Mouse (Mus musculus): ENCODE data around the gene Slc5a1. TPM values are rescaled to one million over a fixed set of nuclear protein-coding genes. Genes with fewer than 3 reads are reported as not detected.

Gene Slc5a1
- polyA plus RNA-seq, 1 experiment from 2014 or later: not detected

DNA sequence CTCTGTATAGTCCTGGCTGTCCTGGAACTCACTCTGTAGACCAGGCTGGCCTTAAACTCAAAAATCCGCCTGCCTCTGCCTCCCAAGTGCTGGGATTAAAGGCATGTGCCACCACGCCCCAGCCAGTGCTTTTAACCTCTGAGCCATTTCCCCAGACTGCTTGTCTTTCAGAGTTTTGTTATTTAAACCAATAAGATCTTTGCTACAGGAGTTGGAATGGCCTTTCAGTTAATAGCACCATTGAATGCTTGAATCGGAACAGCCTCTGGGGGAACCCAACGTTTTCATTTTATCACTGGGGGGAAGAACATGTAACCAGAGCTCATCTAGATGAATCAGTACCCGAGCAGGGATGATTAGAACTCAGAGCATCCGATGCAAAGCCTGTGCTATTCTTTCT is 3.0 kb downstream of the Slc5a1 start:
- peaks cover 38% of the 10 kb centered on the region for H3K27me3 ChIP-seq
- H3K9ac ChIP-seq: no peak overlapping the region
- H3K36me3 ChIP-seq: no peaks in the 10 kb centered on the region
- no peaks in the 10 kb centered on the region for H3K4me1 ChIP-seq (replicated peaks)
- no peak for ATAC-seq (ENCODE audit: low read depth)
- no peak overlapping the region for H3K4me3 ChIP-seq (replicated peaks)
- H3K27ac ChIP-seq: no peak overlapping the region
- 53% methylated on average over 6 of the region's 6 CpGs for WGBS (ENCODE audit: insufficient replicate concordance)
- no peak for DNase-seq
- H3K9me3 ChIP-seq (replicated peaks): no peaks in the 10 kb centered on the region
- H3K4me2 ChIP-seq: no peak overlapping the region

GRCm38 (mm10) chr5:33107778-33108405 is 3.9 kb downstream of the Slc5a1 start:
- Histone ChIP-seq H3K4me1 (replicated peaks) (no peaks in the 10 kb centered on the region), H3K4me2 (no peak overlapping the region), H3K9me3 (replicated peaks) (no peaks in the 10 kb centered on the region), H3K27ac (no peak overlapping the region), H3K9ac (no peak overlapping the region), H3K36me3 (no peaks in the 10 kb centered on the region), H3K27me3 (peaks cover 30% of the 10 kb centered on the region), H3K4me3 (replicated peaks) (no peak overlapping the region)
- 64% methylated on average over 14 of the region's 14 CpGs for WGBS (ENCODE audit: insufficient replicate concordance)
- DNase-seq: no peak
- no peak for ATAC-seq (ENCODE audit: low read depth)

- H3K27ac ChIP-seq: no peak overlapping the region
- no peaks in the 10 kb centered on the region for H3K9me3 ChIP-seq (replicated peaks)
- H3K36me3 ChIP-seq: no peaks in the 10 kb centered on the region
- no peak for DNase-seq
- no peak overlapping the region for H3K4me3 ChIP-seq (replicated peaks)
- H3K4me2 ChIP-seq: no peak overlapping the region
- H3K4me1 ChIP-seq (replicated peaks): no peaks in the 10 kb centered on the region
- ATAC-seq (ENCODE audit: low read depth): no peak
- 35% methylated on average over 4 of the region's 4 CpGs for WGBS (ENCODE audit: insufficient replicate concordance)
- H3K27me3 ChIP-seq: no peaks in the 10 kb centered on the region
- no peak overlapping the region for H3K9ac ChIP-seq
Measured at GRCm38 (mm10) chr5:33121871-33122315, 17.9 kb downstream of the Slc5a1 start.

GRCm38 (mm10) chr5:33123658-33124057 is 19.6 kb downstream of the Slc5a1 start:
- H3K4me3 ChIP-seq (replicated peaks): no peak overlapping the region
- no peak overlapping the region for H3K4me2 ChIP-seq
- no peaks in the 10 kb centered on the region for H3K36me3 ChIP-seq
- no peaks in the 10 kb centered on the region for H3K4me1 ChIP-seq (replicated peaks)
- ATAC-seq (ENCODE audit: low read depth) (no peak), DNase-seq (no peak)
- WGBS (ENCODE audit: insufficient replicate concordance): 49% methylated on average over 3 of the region's 3 CpGs
- H3K9ac ChIP-seq: no peak overlapping the region
- H3K27ac ChIP-seq: no peak overlapping the region
- H3K27me3 ChIP-seq: no peaks in the 10 kb centered on the region
- no peaks in the 10 kb centered on the region for H3K9me3 ChIP-seq (replicated peaks)

- WGBS (ENCODE audit: insufficient replicate concordance): 69% methylated on average over 4 of the region's 4 CpGs
- DNase-seq (no peak), ATAC-seq (ENCODE audit: low read depth) (no peak)
Measured at GRCm38 (mm10) chr5:33125318-33125717, 21.3 kb downstream of the Slc5a1 start.

DNA sequence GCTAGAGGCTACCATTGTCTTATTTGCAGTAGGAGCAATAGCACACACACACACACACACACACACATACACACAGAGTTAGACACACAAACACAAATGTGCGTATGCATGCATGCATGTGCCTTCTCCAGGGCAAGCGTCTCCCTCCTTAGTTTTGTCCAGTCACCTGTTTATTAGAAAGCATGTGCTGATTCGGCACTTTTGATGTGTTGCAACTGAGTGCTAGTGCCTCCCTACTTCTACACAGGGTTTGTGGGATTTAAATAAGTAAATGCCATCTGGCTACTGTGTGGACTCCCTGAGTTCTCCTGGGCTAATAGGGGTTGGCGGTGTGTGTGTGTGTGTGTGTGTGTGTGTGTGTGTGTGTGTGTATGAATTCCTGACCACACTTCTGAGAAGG is 30.1 kb downstream of the Slc5a1 start:
- H3K36me3 ChIP-seq: no peaks in the 10 kb centered on the region
- no peaks in the 10 kb centered on the region for H3K27me3 ChIP-seq
- H3K4me3 ChIP-seq (replicated peaks): no peak overlapping the region
- no peaks in the 10 kb centered on the region for H3K4me1 ChIP-seq (replicated peaks)
- DNase-seq: no peak
- no peak overlapping the region for H3K4me2 ChIP-seq
- H3K9me3 ChIP-seq (replicated peaks): no peaks in the 10 kb centered on the region
- no peak overlapping the region for H3K27ac ChIP-seq
- ATAC-seq (ENCODE audit: low read depth): no peak
- no peak overlapping the region for H3K9ac ChIP-seq
- 67% methylated on average over 4 of the region's 4 CpGs for WGBS (ENCODE audit: insufficient replicate concordance)

More at GRCm38 (mm10) chr5:33125318-33125717, 21.3 kb downstream of the Slc5a1 start:
- H3K27ac ChIP-seq: no peak overlapping the region
- H3K9ac ChIP-seq: no peak overlapping the region
- H3K4me2 ChIP-seq: no peak overlapping the region
- H3K27me3 ChIP-seq: no peaks in the 10 kb centered on the region
- H3K9me3 ChIP-seq (replicated peaks): no peaks in the 10 kb centered on the region
- H3K36me3 ChIP-seq: no peaks in the 10 kb centered on the region
- H3K4me3 ChIP-seq (replicated peaks): no peak overlapping the region
- H3K4me1 ChIP-seq (replicated peaks): no peaks in the 10 kb centered on the region

DNA sequence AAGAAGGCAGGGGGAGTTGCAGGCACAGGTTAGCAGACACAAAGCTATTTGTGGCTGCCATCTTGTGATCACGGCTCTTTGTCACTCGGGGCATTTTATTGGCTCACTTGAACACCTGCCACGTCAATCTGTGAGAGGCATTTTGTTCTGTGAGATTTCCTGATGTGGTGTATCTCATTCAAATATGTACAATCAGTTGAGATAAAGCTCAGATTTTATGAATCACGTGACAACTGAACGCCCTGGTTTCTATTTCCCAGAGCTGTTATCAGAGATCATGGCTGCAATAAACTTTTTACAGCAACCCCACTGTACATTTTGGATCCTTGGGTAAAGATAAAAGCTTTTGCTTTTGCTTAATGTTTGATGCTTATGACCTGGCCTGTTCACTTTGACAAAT is 31.6 kb downstream of the Slc5a1 start:
- 65% methylated on average over 5 of the region's 5 CpGs for WGBS (ENCODE audit: insufficient replicate concordance)
- Histone ChIP-seq H3K27me3 (peaks cover 3% of the 10 kb centered on the region; the same call in 1 of the 2 replicates), H3K4me2 (no peak overlapping the region), H3K9ac (no peak overlapping the region), H3K4me1 (replicated peaks) (no peaks in the 10 kb centered on the region), H3K27ac (no peak overlapping the region), H3K9me3 (replicated peaks) (no peaks in the 10 kb centered on the region), H3K36me3 (no peaks in the 10 kb centered on the region), H3K4me3 (replicated peaks) (no peak overlapping the region)
- DNase-seq (no peak), ATAC-seq (ENCODE audit: low read depth) (no peak)

- no peak overlapping the region for H3K27ac ChIP-seq
- H3K36me3 ChIP-seq: no peaks in the 10 kb centered on the region
- WGBS (ENCODE audit: insufficient replicate concordance): 35% methylated on average over 7 of the region's 7 CpGs
- H3K4me1 ChIP-seq (replicated peaks): no peaks in the 10 kb centered on the region
- no peaks in the 10 kb centered on the region for H3K9me3 ChIP-seq (replicated peaks)
- H3K4me3 ChIP-seq (replicated peaks): no peak overlapping the region
- no peak overlapping the region for H3K4me2 ChIP-seq
- peaks cover 18% of the 10 kb centered on the region for H3K27me3 ChIP-seq
- no peak overlapping the region for H3K9ac ChIP-seq
- ATAC-seq (ENCODE audit: low read depth) (no peak), DNase-seq (no peak)
Measured at GRCm38 (mm10) chr5:33142790-33143455, 38.9 kb downstream of the Slc5a1 start.

DNA sequence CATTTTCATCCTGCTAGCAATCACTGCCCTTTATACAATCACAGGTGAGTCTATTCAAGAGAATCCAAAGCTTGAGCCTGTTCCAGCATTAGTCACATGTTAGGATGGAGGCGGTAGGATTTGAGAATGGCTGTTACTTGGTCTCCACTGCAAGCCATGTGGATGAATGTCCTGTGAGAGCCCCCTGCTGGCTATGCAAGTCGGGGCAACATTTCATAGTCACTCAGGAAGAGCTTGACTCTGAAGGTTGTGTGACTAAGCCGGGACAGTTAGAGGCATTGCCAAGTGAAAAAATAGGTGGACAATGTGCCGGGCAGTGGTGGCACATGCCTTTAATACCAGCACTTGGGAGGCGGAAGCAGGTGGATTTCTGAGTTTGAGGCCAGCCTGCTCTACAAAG is 40.0 kb downstream of the Slc5a1 start:
- H3K4me1 ChIP-seq (replicated peaks): no peaks in the 10 kb centered on the region
- H3K4me3 ChIP-seq (replicated peaks): no peak overlapping the region
- DNase-seq: peak; percentile 3
- no peaks in the 10 kb centered on the region for H3K36me3 ChIP-seq
- no peak overlapping the region for H3K27ac ChIP-seq
- 33% methylated on average over 5 of the region's 5 CpGs for WGBS (ENCODE audit: insufficient replicate concordance)
- no peak overlapping the region for H3K4me2 ChIP-seq
- no peak for ATAC-seq (ENCODE audit: low read depth)
- no peaks in the 10 kb centered on the region for H3K9me3 ChIP-seq (replicated peaks)
- no peak overlapping the region for H3K9ac ChIP-seq
- peaks cover 18% of the 10 kb centered on the region for H3K27me3 ChIP-seq

- no peak overlapping the region for H3K27ac ChIP-seq
- no peaks in the 10 kb centered on the region for H3K36me3 ChIP-seq
- ATAC-seq (ENCODE audit: low read depth) (no peak), DNase-seq (no peak)
- no peak overlapping the region for H3K9ac ChIP-seq
- no peak overlapping the region for H3K4me2 ChIP-seq
- peaks cover 13% of the 10 kb centered on the region for H3K27me3 ChIP-seq
- WGBS (ENCODE audit: insufficient replicate concordance): 69% methylated on average over 9 of the region's 9 CpGs
- H3K4me1 ChIP-seq (replicated peaks): no peaks in the 10 kb centered on the region
- no peaks in the 10 kb centered on the region for H3K9me3 ChIP-seq (replicated peaks)
- H3K4me3 ChIP-seq (replicated peaks): no peak overlapping the region
Measured at GRCm38 (mm10) chr5:33146837-33147236, 42.8 kb downstream of the Slc5a1 start.

- no peaks in the 10 kb centered on the region for H3K36me3 ChIP-seq
- H3K27me3 ChIP-seq: 0 out of 2 replicates have a peak, but pooled peaks cover 9% of the 10 kb centered on the region
- no peak for ATAC-seq (ENCODE audit: low read depth)
- no peak for DNase-seq
- no peak overlapping the region for H3K27ac ChIP-seq
- H3K4me2 ChIP-seq: no peak overlapping the region
- H3K9ac ChIP-seq: no peak overlapping the region
- WGBS (ENCODE audit: insufficient replicate concordance): 57% methylated on average over 6 of the region's 6 CpGs
- H3K4me1 ChIP-seq (replicated peaks): no peaks in the 10 kb centered on the region
- no peaks in the 10 kb centered on the region for H3K9me3 ChIP-seq (replicated peaks)
- no peak overlapping the region for H3K4me3 ChIP-seq (replicated peaks)
Measured at GRCm38 (mm10) chr5:33147691-33148090, 43.7 kb downstream of the Slc5a1 start.

GRCm38 (mm10) chr5:33193567-33193966 is 89.5 kb downstream of the Slc5a1 start:
- H3K27ac ChIP-seq: no peak overlapping the region
- no peaks in the 10 kb centered on the region for H3K9me3 ChIP-seq (replicated peaks)
- no peak overlapping the region for H3K9ac ChIP-seq
- no peaks in the 10 kb centered on the region for H3K36me3 ChIP-seq
- no peak overlapping the region for H3K4me2 ChIP-seq
- ATAC-seq (ENCODE audit: low read depth) (peak; percentile 53; the same call in 1 of the 2 replicates), DNase-seq (no peak)
- H3K4me3 ChIP-seq (replicated peaks): no peak overlapping the region
- H3K4me1 ChIP-seq (replicated peaks): peaks cover 12% of the 10 kb centered on the region
- 6% methylated on average over 7 of the region's 7 CpGs for WGBS (ENCODE audit: insufficient replicate concordance)
- peaks cover 3% of the 10 kb centered on the region for H3K27me3 ChIP-seq
